Mouse (Mus musculus) midbrain, embryonic 10.5 days (tissue): ENCODE results near the gene Palmd. TPM values are rescaled to one million over a fixed set of nuclear protein-coding genes. Genes with fewer than 3 reads are reported as not detected.

ENCODE experiments used
- DNase-seq: peaks from one replicate; pipeline ENCODE4 v3.0.0-alpha.2; 2017; ENCODE audit warnings: low spot score
- H3K27ac ChIP-seq: fragments of 300-500 bp; sonication (generic); replicated peaks from 2 replicates; pipeline ENCODE4 v1.5.1; 2016; ENCODE audit warnings: mild to moderate bottlenecking
- H3K27me3 ChIP-seq: fragments of 300-500 bp; sonication (generic); 2 replicates; pipeline ENCODE4 v1.6.1; 2016; ENCODE audit warnings: low read depth, mild to moderate bottlenecking; ENCODE audit not compliant: poor library complexity, severe bottlenecking
- H3K36me3 ChIP-seq: fragments of 300-500 bp; sonication (generic); 2 replicates; pipeline ENCODE4 v1.6.1; 2016; ENCODE audit warnings: mild to moderate bottlenecking, moderate library complexity
- H3K4me1 ChIP-seq: fragments of 300-500 bp; sonication (generic); 2 replicates; pipeline ENCODE4 v1.6.1; 2016
- H3K4me3 ChIP-seq: fragments of 300-500 bp; sonication (generic); 2 replicates; pipeline ENCODE4 v1.5.1; 2016; ENCODE audit warnings: mild to moderate bottlenecking, moderate library complexity
- H3K9me3 ChIP-seq: fragments of 300-500 bp; sonication (generic); replicated peaks from 2 replicates; pipeline ENCODE4 v1.6.1; 2016; ENCODE audit warnings: mild to moderate bottlenecking
- WGBS: fragments of 180-500 bp; shearing (Covaris S2); methylation state at CpG from one replicate; pipeline ENCODE4 v1.1.7; 2016; 5-methylcytosine and 5-hydroxymethylcytosine counted together
- polyA plus RNA-seq: library from polyadenylated mRNA; unstranded; fragments of >200 nt; fragmentation: Nextera tagmentation; extraction: Ambion mirVana; gene quantifications from 2 replicates; pipeline ENCODE4 v1.2.1, GENCODE M21; 2016

Gene Palmd
- polyA plus RNA-seq, result 1.2 and 3.0 TPM in 2 replicates

DNA sequence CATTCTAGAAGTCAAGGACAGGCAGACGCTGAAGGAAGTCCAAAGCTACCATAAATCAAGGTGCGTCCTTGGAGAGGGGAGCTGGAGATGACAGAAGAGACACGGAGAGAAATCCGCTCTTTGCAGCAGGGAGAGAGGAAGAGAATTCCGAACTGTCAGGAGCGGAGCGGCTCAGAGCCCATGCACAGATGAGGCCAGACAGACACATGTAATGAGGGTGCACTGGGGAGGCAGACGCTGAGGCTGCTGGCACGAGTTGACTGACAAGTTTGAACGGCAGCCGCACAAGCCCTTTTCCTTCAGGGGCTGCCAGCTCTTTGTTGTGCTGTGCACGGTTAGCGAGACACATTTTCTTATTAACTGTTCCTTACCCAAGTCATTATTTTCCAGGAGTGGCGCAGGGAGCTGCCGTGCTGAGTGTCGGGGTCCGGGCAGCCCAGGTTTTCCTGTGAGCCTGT, at the start of gene Palmd:
TSS of gene Palmd (minus strand) at position 448 of the 458 bp plus-strand sequence.
- Histone ChIP-seq H3K27me3 (no peaks in the 10 kb centered on the region), H3K4me3 (peak within 1 kb of the TSS; percentile 43), H3K36me3 (no peaks in the 10 kb centered on the region), H3K27ac (peak within 1 kb of the TSS; percentile 56), H3K9me3 (no peaks in the 10 kb centered on the region), H3K4me1 (peaks cover 18% of the 10 kb centered on the region)
- peak; percentile 54 for DNase-seq
- WGBS, result 26% methylated on average over 17 of the region's 17 CpGs

GRCm38 (mm10) chr3:117010182-117010581, 41.4 kb upstream of the Palmd start:
- Histone ChIP-seq H3K9me3 (no peaks in the 10 kb centered on the region), H3K27ac (no peak overlapping the region), H3K4me1 (no peaks in the 10 kb centered on the region), H3K27me3 (no peaks in the 10 kb centered on the region), H3K4me3 (no peak overlapping the region), H3K36me3 (no peaks in the 10 kb centered on the region)
- 88% methylated on average over 6 of the region's 6 CpGs for WGBS
- no peak for DNase-seq

GRCm38 (mm10) chr3:117007340-117007739, 38.6 kb upstream of the Palmd start:
- no peak overlapping the region for H3K27ac ChIP-seq
- H3K4me1 ChIP-seq, result peaks cover 2% of the 10 kb centered on the region
- no peaks in the 10 kb centered on the region for H3K36me3 ChIP-seq
- no peak overlapping the region for H3K4me3 ChIP-seq
- DNase-seq, result no peak
- 83% methylated on average over 6 of the region's 6 CpGs for WGBS
- no peaks in the 10 kb centered on the region for H3K27me3 ChIP-seq
- no peaks in the 10 kb centered on the region for H3K9me3 ChIP-seq

GRCm38 (mm10) chr3:117006636-117007035, 37.8 kb upstream of the Palmd start:
- no peak overlapping the region for H3K4me3 ChIP-seq
- DNase-seq, result no peak
- WGBS, result 88% methylated on average over 3 of the region's 3 CpGs
- peaks cover 9% of the 10 kb centered on the region for H3K4me1 ChIP-seq
- H3K27me3 ChIP-seq, result no peaks in the 10 kb centered on the region
- no peaks in the 10 kb centered on the region for H3K36me3 ChIP-seq
- H3K9me3 ChIP-seq, result no peaks in the 10 kb centered on the region
- H3K27ac ChIP-seq, result no peak overlapping the region

DNA sequence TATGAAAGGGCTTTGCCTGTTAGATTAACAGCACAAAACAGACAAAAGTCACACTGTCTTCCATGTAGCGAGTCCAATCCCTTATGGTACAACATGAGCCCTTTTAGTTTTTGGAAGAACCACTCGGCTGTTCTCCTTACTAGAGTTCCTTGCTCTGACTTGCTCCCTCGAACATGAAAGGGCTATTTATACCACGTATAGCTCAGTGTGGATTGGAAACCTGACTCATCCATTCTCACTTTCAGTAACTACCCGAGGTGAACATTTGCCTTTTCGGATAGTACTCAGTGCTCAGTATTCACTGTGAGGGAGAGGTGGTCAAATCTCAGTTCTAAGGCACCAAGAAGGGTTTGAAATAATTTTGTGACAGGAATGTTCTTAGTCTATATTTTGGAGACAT, 34.6 kb upstream of the Palmd start:
- DNase-seq, result no peak
- 87% methylated on average over 6 of the region's 6 CpGs for WGBS
- Histone ChIP-seq H3K27ac (no peak overlapping the region), H3K4me3 (no peak overlapping the region), H3K9me3 (no peaks in the 10 kb centered on the region), H3K36me3 (no peaks in the 10 kb centered on the region), H3K27me3 (no peaks in the 10 kb centered on the region), H3K4me1 (peaks cover 14% of the 10 kb centered on the region)

DNA sequence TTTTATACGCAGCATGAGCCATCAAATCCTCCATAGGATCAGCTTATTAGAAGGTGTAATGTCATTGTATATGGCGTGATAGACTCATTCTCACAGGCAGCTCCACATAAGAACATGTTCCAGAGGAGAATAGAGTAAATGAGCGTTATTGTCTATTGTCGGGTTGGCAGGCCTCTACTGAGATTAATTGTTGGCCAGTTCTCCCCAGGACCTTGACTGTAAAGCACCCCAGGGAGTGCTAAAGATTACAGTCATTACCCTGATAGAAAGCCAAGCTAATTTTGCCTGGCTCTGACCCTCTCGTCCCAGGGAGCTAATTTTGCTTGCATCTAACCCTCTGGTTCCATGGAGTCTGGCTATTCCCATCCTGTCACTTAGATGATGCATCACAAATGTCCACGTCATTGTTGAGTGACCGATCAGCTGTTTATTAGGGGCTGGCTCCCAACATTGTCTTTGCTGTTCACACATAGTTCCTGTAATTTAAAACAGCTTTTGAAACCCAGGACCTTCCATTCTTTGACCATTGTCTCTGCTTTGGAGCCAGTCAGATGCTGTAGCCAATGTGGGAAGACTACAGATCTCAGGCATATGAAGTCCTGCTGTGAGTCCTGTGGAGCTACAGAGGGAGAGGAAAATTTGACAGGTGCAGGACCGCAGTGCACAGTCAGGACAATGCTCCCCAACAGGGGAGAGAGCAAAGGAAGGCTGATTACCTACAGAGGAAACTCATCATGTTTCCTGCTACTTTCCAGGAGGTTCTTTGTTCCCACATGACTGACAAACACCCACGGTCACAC, 33.1 kb upstream of the Palmd start:
- Histone ChIP-seq H3K4me3 (no peak overlapping the region), H3K27ac (no peak overlapping the region), H3K4me1 (peaks cover 14% of the 10 kb centered on the region), H3K9me3 (no peaks in the 10 kb centered on the region), H3K36me3 (no peaks in the 10 kb centered on the region), H3K27me3 (no peaks in the 10 kb centered on the region)
- WGBS, result 56% methylated on average over 9 of the region's 9 CpGs
- no peak for DNase-seq

DNA sequence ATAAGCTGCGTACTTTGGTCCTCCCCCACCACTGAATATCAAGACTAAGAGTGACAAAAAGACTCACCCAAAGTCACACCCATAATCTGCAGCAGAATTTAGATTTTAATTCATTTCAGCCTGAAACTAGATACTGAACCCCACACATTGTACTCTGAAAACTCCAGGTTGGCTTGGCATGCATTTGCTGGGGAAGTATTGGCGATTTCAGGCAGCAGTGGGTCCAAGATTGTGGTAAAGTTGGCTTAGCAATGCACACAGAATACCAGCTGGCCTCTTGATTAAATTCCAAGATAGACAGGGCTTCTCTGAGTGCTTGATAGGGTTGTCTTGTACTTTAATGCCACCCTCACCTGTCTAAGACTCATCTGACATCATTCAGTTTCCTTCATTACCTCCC, 24.2 kb upstream of the Palmd start:
- H3K9me3 ChIP-seq, result no peaks in the 10 kb centered on the region
- no peak overlapping the region for H3K4me3 ChIP-seq
- no peaks in the 10 kb centered on the region for H3K27me3 ChIP-seq
- H3K27ac ChIP-seq, result no peak overlapping the region
- no peaks in the 10 kb centered on the region for H3K36me3 ChIP-seq
- no peaks in the 10 kb centered on the region for H3K4me1 ChIP-seq
- WGBS, result 82% methylated on average over 2 of the region's 2 CpGs
- no peak for DNase-seq

- no peaks in the 10 kb centered on the region for H3K36me3 ChIP-seq
- H3K9me3 ChIP-seq, result no peaks in the 10 kb centered on the region
- peaks cover 6% of the 10 kb centered on the region; the same call in 1 of the 2 replicates for H3K4me1 ChIP-seq
- no peak overlapping the region for H3K4me3 ChIP-seq
- no peak overlapping the region for H3K27ac ChIP-seq
- 91% methylated on average over 2 of the region's 2 CpGs for WGBS
- no peak for DNase-seq
- H3K27me3 ChIP-seq, result no peaks in the 10 kb centered on the region
Observed at GRCm38 (mm10) chr3:116991180-116991579, 22.4 kb upstream of the Palmd start.

DNA sequence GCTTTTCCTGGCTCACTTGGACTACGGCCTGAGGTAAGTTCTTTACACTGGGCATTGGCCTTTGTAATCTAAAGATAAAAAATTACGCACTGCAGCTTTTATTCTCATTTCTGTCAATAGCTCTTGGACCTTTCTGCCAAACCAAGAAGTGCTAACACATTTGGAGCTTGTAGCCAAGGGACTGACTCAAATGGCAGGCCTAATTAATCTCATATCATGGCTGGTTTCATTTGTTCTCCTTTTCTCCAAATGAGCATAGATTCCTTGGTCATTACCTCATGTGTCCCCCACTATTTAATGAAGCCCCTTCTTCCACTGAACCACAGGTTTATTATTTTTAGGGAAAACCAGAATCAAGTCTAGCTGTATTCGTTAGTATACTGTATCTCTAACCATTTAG, 19.4 kb upstream of the Palmd start:
- Histone ChIP-seq H3K9me3 (no peaks in the 10 kb centered on the region), H3K4me1 (peaks cover 22% of the 10 kb centered on the region), H3K36me3 (no peaks in the 10 kb centered on the region), H3K27ac (no peak overlapping the region), H3K27me3 (no peaks in the 10 kb centered on the region), H3K4me3 (no peak overlapping the region)
- DNase-seq, result no peak
- WGBS, result 88% methylated on average over 3 of the region's 3 CpGs

DNA sequence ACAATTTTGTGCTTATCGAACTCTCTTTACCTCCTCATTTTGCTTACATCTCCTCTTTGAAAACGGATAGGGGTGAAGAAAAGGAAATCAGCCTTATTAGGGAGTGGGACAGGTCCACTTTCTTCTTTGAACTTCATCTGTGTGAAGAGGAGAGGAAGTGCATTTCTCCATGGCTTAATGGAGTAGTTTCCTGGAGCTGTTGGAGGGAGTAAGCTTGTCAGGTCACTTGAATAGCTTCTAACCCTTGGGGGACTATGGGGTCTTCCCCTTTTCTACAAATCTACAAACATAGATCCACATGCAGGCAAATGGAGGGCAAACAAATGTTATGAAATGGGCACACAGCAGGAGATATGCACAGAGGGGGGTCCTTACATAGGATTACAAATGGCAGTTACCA, 17.7 kb upstream of the Palmd start:
- H3K27ac ChIP-seq, result no peak overlapping the region
- 72% methylated on average over 2 of the region's 2 CpGs for WGBS
- H3K9me3 ChIP-seq, result no peaks in the 10 kb centered on the region
- no peak for DNase-seq
- H3K36me3 ChIP-seq, result no peaks in the 10 kb centered on the region
- H3K27me3 ChIP-seq, result no peaks in the 10 kb centered on the region
- H3K4me1 ChIP-seq, result peaks cover 22% of the 10 kb centered on the region
- H3K4me3 ChIP-seq, result no peak overlapping the region

- Histone ChIP-seq H3K36me3 (no peaks in the 10 kb centered on the region), H3K27me3 (no peaks in the 10 kb centered on the region), H3K4me3 (no peak overlapping the region), H3K4me1 (peaks cover 22% of the 10 kb centered on the region), H3K9me3 (no peaks in the 10 kb centered on the region), H3K27ac (no peak overlapping the region)
- 81% methylated on average over 1 of the region's 1 CpGs for WGBS
- no peak for DNase-seq
Observed at GRCm38 (mm10) chr3:116985741-116986140, 17.0 kb upstream of the Palmd start.

DNA sequence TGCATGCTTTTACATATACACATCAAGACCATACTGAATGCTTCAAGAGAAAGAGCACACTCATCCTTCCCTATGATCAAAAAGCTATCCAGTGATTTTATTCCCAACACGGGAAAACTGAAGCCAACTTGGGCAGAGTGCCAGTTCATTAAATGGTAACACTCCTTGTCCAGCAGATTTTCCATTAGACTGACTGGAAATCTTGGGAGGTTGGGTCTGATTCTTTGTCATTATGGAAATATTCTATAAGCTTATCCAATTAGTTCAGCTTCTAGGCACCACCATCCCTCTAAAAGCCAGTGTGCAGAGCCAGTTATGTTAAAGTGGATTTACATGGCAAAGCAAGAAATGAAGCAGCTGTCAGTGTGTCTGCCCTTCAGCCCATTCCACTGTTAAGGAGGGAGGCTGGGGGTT, 16.3 kb upstream of the Palmd start:
- no peak for DNase-seq
- no peaks in the 10 kb centered on the region for H3K9me3 ChIP-seq
- H3K27ac ChIP-seq, result no peak overlapping the region; the same call in 1 of the 2 replicates
- 79% methylated on average over 1 of the region's 1 CpGs for WGBS
- H3K4me3 ChIP-seq, result no peak overlapping the region
- no peaks in the 10 kb centered on the region for H3K36me3 ChIP-seq
- H3K4me1 ChIP-seq, result peaks cover 22% of the 10 kb centered on the region
- H3K27me3 ChIP-seq, result no peaks in the 10 kb centered on the region

- no peaks in the 10 kb centered on the region for H3K27me3 ChIP-seq
- no peaks in the 10 kb centered on the region for H3K36me3 ChIP-seq
- DNase-seq, result no peak
- no peak overlapping the region for H3K27ac ChIP-seq
- H3K4me3 ChIP-seq, result no peak overlapping the region
- no peaks in the 10 kb centered on the region; the same call in 1 of the 2 replicates for H3K9me3 ChIP-seq
- H3K4me1 ChIP-seq, result peaks cover 22% of the 10 kb centered on the region
- 83% methylated on average over 9 of the region's 9 CpGs for WGBS
Observed at GRCm38 (mm10) chr3:116981811-116982575, 13.2 kb upstream of the Palmd start.
